Mouse (Mus musculus): Measurements from ENCODE around the gene Rps19bp1. TPM values are rescaled to one million over a fixed set of nuclear protein-coding genes. Genes with fewer than 3 reads are reported as not detected.

Rps19bp1 gene
- polyA plus RNA-seq, 1 experiment from 2014 or later, result 45.9 TPM

DNA sequence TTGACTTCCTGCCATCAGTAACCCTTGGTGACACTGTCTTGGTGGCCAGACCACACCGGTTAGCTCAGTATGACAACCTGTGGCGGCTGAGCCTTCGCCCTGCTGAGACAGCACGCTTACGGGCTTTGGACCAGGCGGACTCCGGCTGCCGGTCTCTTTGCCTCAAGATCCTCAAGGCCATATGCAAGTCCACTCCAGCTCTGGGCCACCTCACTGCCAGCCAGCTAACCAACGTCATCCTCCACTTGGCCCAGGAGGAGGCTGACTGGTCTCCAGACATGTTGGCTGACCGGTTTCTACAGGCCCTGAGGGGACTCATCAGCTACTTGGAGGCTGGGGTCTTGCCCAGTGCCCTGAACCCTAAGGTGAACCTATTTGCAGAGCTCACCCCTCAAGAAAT is 14.4 kb downstream of the Rps19bp1 start:
- peak overlapping the region in 1 of 2 experiments; percentile 81; a peak in 1 of 4 replicates for H3K27ac ChIP-seq (replicated peaks in 1 of 2; ENCODE audit: control insufficient read depth in 1 of 2, insufficient read depth in 1 of 2, low read depth in 2 of 2, low read length in 2 of 2)
- H3K4me3 ChIP-seq (ENCODE audit: control insufficient read depth in 1 of 2, insufficient read depth in 1 of 2, low read depth in 1 of 2, low read length in 2 of 2), result no peak overlapping the region
- 91% methylated on average over 10 of the region's 10 CpGs for WGBS
- no peak for ATAC-seq (ENCODE audit: insufficient number of reproducible peaks, insufficient read depth, low FRiP score, low read depth)
- peaks cover 20 to 35% of the 10 kb centered on the region in 2 experiments for H3K4me1 ChIP-seq (ENCODE audit: control insufficient read depth in 2 of 2, insufficient read depth in 2 of 2, low read length in 2 of 2)
- peaks cover 84% of the 10 kb centered on the region for H3K36me3 ChIP-seq (ENCODE audit: control insufficient read depth, insufficient read depth, low read length)
- H3K9ac ChIP-seq (ENCODE audit: low read length), result peak overlapping the region; percentile 23; the same call in 1 of the 2 replicates
- H3K9me3 ChIP-seq (ENCODE audit: control insufficient read depth, low read length), result no peaks in the 10 kb centered on the region
- no peak overlapping the region for H3K4me2 ChIP-seq (ENCODE audit: low read length)
- no peaks in the 10 kb centered on the region for H3K27me3 ChIP-seq (ENCODE audit: control insufficient read depth, insufficient read depth, low read length)

GRCm38 (mm10) chr15:80248596-80248995 is 15.5 kb downstream of the Rps19bp1 start:
- Histone ChIP-seq H3K9me3 (ENCODE audit: control insufficient read depth, low read length) (no peaks in the 10 kb centered on the region), H3K27ac (replicated peaks in 1 of 2; ENCODE audit: control insufficient read depth in 1 of 2, insufficient read depth in 1 of 2, low read depth in 2 of 2, low read length in 2 of 2) (no peak overlapping the region), H3K36me3 (ENCODE audit: control insufficient read depth, insufficient read depth, low read length) (peaks cover 95% of the 10 kb centered on the region)

GRCm38 (mm10) chr15:80248135-80248534 is 16.0 kb downstream of the Rps19bp1 start:
- WGBS, result 92% methylated on average over 12 of the region's 12 CpGs
- ATAC-seq (ENCODE audit: insufficient number of reproducible peaks, insufficient read depth, low FRiP score, low read depth), result no peak
- H3K27me3 ChIP-seq (ENCODE audit: control insufficient read depth, insufficient read depth, low read length), result no peaks in the 10 kb centered on the region
- no peaks in the 10 kb centered on the region for H3K9me3 ChIP-seq (ENCODE audit: control insufficient read depth, low read length)
- peaks cover 16 to 22% of the 10 kb centered on the region in 2 experiments for H3K4me1 ChIP-seq (ENCODE audit: control insufficient read depth in 2 of 2, insufficient read depth in 2 of 2, low read length in 2 of 2)
- no peak overlapping the region for H3K4me3 ChIP-seq (ENCODE audit: control insufficient read depth in 1 of 2, insufficient read depth in 1 of 2, low read depth in 1 of 2, low read length in 2 of 2)
- no peak overlapping the region for H3K27ac ChIP-seq (replicated peaks in 1 of 2; ENCODE audit: control insufficient read depth in 1 of 2, insufficient read depth in 1 of 2, low read depth in 2 of 2, low read length in 2 of 2)
- no peak overlapping the region for H3K9ac ChIP-seq (ENCODE audit: low read length)
- H3K4me2 ChIP-seq (ENCODE audit: low read length), result no peak overlapping the region
- peaks cover 96% of the 10 kb centered on the region for H3K36me3 ChIP-seq (ENCODE audit: control insufficient read depth, insufficient read depth, low read length)

More at GRCm38 (mm10) chr15:80248596-80248995, 15.5 kb downstream of the Rps19bp1 start:
- no peaks in the 10 kb centered on the region for H3K27me3 ChIP-seq (ENCODE audit: control insufficient read depth, insufficient read depth, low read length)
- peaks cover 16 to 24% of the 10 kb centered on the region in 2 experiments for H3K4me1 ChIP-seq (ENCODE audit: control insufficient read depth in 2 of 2, insufficient read depth in 2 of 2, low read length in 2 of 2)
- 97% methylated on average over 1 of the region's 1 CpGs for WGBS
- H3K4me3 ChIP-seq (ENCODE audit: control insufficient read depth in 1 of 2, insufficient read depth in 1 of 2, low read depth in 1 of 2, low read length in 2 of 2), result no peak overlapping the region
- no peak overlapping the region for H3K9ac ChIP-seq (ENCODE audit: low read length)
- no peak overlapping the region for H3K4me2 ChIP-seq (ENCODE audit: low read length)
- ATAC-seq (ENCODE audit: insufficient number of reproducible peaks, insufficient read depth, low FRiP score, low read depth), result no peak

DNA sequence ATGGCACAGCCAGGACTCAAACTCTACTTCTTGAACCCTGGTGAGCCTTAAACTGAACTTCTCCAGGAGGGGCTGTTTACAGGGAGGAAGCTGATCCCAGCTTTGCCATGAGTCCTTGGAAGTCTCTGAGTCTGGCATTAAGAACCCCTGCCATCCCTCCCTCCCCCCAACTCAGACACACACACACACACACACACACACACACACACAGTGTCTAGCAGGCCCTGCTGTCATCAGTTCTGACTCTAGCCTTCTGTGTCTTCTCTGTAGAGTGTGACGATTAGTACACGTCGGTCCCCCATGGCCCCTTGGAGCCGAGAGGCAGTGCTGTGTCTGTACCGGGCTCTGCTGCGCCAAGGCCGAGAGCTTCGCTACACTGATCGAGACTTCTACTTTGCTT is 28.6 kb downstream of the Rps19bp1 start, which contains the start of gene AC140267.1:
Gene AC140267.1, plus strand, starts transcription at position 301 of the 400 bp plus-strand sequence.
- Histone ChIP-seq H3K4me1 (ENCODE audit: control insufficient read depth in 2 of 2, insufficient read depth in 2 of 2, low read length in 2 of 2) (peaks cover 0 to 17% of the 10 kb centered on the region in 2 experiments; a peak in 2 of 4 replicates), H3K36me3 (ENCODE audit: control insufficient read depth, insufficient read depth, low read length) (peaks cover 43% of the 10 kb centered on the region), H3K4me2 (ENCODE audit: low read length) (peak within 1 kb of the TSS; percentile 84), H3K4me3 (ENCODE audit: control insufficient read depth in 1 of 2, insufficient read depth in 1 of 2, low read depth in 1 of 2, low read length in 2 of 2) (peak within 1 kb of the TSS; percentile 75 to 83), H3K9ac (ENCODE audit: low read length) (peak within 1 kb of the TSS; percentile 88), H3K27ac (replicated peaks in 1 of 2; ENCODE audit: control insufficient read depth in 1 of 2, insufficient read depth in 1 of 2, low read depth in 2 of 2, low read length in 2 of 2) (0 out of 4 replicates have a peak within 1 kb of the TSS, but pooled peaks of 1 of the 2 experiments have one; percentile 79), H3K9me3 (ENCODE audit: control insufficient read depth, low read length) (no peaks in the 10 kb centered on the region), H3K27me3 (ENCODE audit: control insufficient read depth, insufficient read depth, low read length) (no peaks in the 10 kb centered on the region)
- WGBS, result 78% methylated on average over 9 of the region's 9 CpGs
- no peak for ATAC-seq (ENCODE audit: insufficient number of reproducible peaks, insufficient read depth, low FRiP score, low read depth)

- Histone ChIP-seq H3K36me3 (ENCODE audit: control insufficient read depth, insufficient read depth, low read length) (peaks cover 34% of the 10 kb centered on the region), H3K4me3 (ENCODE audit: control insufficient read depth in 1 of 2, insufficient read depth in 1 of 2, low read depth in 1 of 2, low read length in 2 of 2) (peak within 1 kb of the TSS; percentile 75 to 83), H3K4me2 (ENCODE audit: low read length) (peak within 1 kb of the TSS; percentile 84), H3K27ac (replicated peaks in 1 of 2; ENCODE audit: control insufficient read depth in 1 of 2, insufficient read depth in 1 of 2, low read depth in 2 of 2, low read length in 2 of 2) (peak within 1 kb of the TSS; percentile 57 to 81), H3K9ac (ENCODE audit: low read length) (peak within 1 kb of the TSS; percentile 88), H3K27me3 (ENCODE audit: control insufficient read depth, insufficient read depth, low read length) (no peaks in the 10 kb centered on the region), H3K4me1 (ENCODE audit: control insufficient read depth in 2 of 2, insufficient read depth in 2 of 2, low read length in 2 of 2) (peaks cover 0 to 17% of the 10 kb centered on the region in 2 experiments; a peak in 2 of 4 replicates), H3K9me3 (ENCODE audit: control insufficient read depth, low read length) (no peaks in the 10 kb centered on the region)
- 0% methylated on average over 58 of the region's 67 CpGs for WGBS
- ATAC-seq (ENCODE audit: insufficient number of reproducible peaks, insufficient read depth, low FRiP score, low read depth), result peak; percentile 97
Observed at GRCm38 (mm10) chr15:80233733-80234509, 30.2 kb downstream of the Rps19bp1 start, which contains the start of gene Mief1. Gene Mief1 (plus strand): TSS chr15:80234018.

DNA sequence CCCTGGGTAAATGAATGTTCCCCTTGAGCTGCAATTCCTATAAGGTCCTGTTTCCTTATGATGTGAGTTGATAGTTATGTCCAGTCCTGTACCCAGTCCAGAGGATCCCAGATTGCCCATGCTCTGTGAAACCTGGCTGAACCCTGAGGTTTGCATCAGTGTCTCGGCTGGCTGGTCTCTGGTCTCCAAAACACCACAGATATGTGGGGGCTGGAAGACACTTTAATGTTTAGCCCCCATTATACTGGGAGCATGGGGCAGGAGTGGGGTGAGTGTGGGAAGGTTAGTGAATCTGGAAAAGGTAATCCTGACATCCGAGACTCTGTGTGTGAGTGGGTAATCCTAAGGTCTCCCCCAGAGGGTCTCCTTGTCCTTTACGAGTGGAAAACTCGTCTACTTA is 31.1 kb downstream of the Rps19bp1 start:
- 71% methylated on average over 4 of the region's 4 CpGs for WGBS
- Histone ChIP-seq H3K4me2 (ENCODE audit: low read length) (peak overlapping the region; percentile 67), H3K36me3 (ENCODE audit: control insufficient read depth, insufficient read depth, low read length) (peaks cover 25% of the 10 kb centered on the region), H3K4me3 (ENCODE audit: control insufficient read depth in 1 of 2, insufficient read depth in 1 of 2, low read depth in 1 of 2, low read length in 2 of 2) (no peak overlapping the region), H3K27me3 (ENCODE audit: control insufficient read depth, insufficient read depth, low read length) (no peaks in the 10 kb centered on the region), H3K4me1 (ENCODE audit: control insufficient read depth in 2 of 2, insufficient read depth in 2 of 2, low read length in 2 of 2) (peaks cover 0 to 17% of the 10 kb centered on the region in 2 experiments; a peak in 2 of 4 replicates), H3K9me3 (ENCODE audit: control insufficient read depth, low read length) (no peaks in the 10 kb centered on the region), H3K27ac (replicated peaks in 1 of 2; ENCODE audit: control insufficient read depth in 1 of 2, insufficient read depth in 1 of 2, low read depth in 2 of 2, low read length in 2 of 2) (peak overlapping the region in 1 of 2 experiments; percentile 81; a peak in 2 of 4 replicates), H3K9ac (ENCODE audit: low read length) (peak overlapping the region; percentile 70; the same call in 1 of the 2 replicates)
- no peak for ATAC-seq (ENCODE audit: insufficient number of reproducible peaks, insufficient read depth, low FRiP score, low read depth)

- Histone ChIP-seq H3K9me3 (ENCODE audit: control insufficient read depth, low read length) (no peaks in the 10 kb centered on the region), H3K27ac (replicated peaks in 1 of 2; ENCODE audit: control insufficient read depth in 1 of 2, insufficient read depth in 1 of 2, low read depth in 2 of 2, low read length in 2 of 2) (no peak overlapping the region), H3K4me2 (ENCODE audit: low read length) (no peak overlapping the region), H3K4me1 (ENCODE audit: control insufficient read depth in 2 of 2, insufficient read depth in 2 of 2, low read length in 2 of 2) (peaks cover 0 to 17% of the 10 kb centered on the region in 2 experiments; a peak in 2 of 4 replicates), H3K9ac (ENCODE audit: low read length) (no peak overlapping the region), H3K36me3 (ENCODE audit: control insufficient read depth, insufficient read depth, low read length) (peaks cover 18% of the 10 kb centered on the region), H3K27me3 (ENCODE audit: control insufficient read depth, insufficient read depth, low read length) (no peaks in the 10 kb centered on the region), H3K4me3 (ENCODE audit: control insufficient read depth in 1 of 2, insufficient read depth in 1 of 2, low read depth in 1 of 2, low read length in 2 of 2) (no peak overlapping the region)
- 68% methylated on average over 2 of the region's 2 CpGs for WGBS
- no peak for ATAC-seq (ENCODE audit: insufficient number of reproducible peaks, insufficient read depth, low FRiP score, low read depth)
Observed at GRCm38 (mm10) chr15:80232331-80232730, 31.8 kb downstream of the Rps19bp1 start.

Measured in heart, embryonic 14.5 days (tissue).